Mouse (Mus musculus) bone marrow macrophage, adult 2 months (primary cell): ENCODE results near the gene Dpysl5.

Experiments used
- CTCF ChIP-seq: IDR thresholded peaks from 2 replicates; pipeline ENCODE4 v1.5.1; 2012; ENCODE audit warnings: low read depth, mild to moderate bottlenecking, low read length, moderate library complexity
- POLR2A ChIP-seq: IDR thresholded peaks from 2 replicates; pipeline ENCODE4 v1.6.1; 2012; ENCODE audit warnings: mild to moderate bottlenecking, low read depth, low read length, borderline replicate concordance

- no peak for TF ChIP-seq CTCF
- no peak for TF ChIP-seq POLR2A
These were observed 57.2 kb downstream of the Dpysl5 start for GRCm38 (mm10) chr5:30768598-30768997.
